Mouse (Mus musculus) kidney, postnatal 36 days (tissue): ENCODE measurements around the gene Aak1.

ENCODE experiments used
- DNase-seq, 2 experiments: peaks; one replicate each; pipeline ENCODE4 v3.0.0; 2021 to 2022; ENCODE audit warnings: mixed read lengths in 2 of 2

The Aak1 gene

GRCm38 (mm10) chr6:86897520-86897919 lies 48.2 kb downstream of the Aak1 start:
- DNase-seq, result no peak

DNA sequence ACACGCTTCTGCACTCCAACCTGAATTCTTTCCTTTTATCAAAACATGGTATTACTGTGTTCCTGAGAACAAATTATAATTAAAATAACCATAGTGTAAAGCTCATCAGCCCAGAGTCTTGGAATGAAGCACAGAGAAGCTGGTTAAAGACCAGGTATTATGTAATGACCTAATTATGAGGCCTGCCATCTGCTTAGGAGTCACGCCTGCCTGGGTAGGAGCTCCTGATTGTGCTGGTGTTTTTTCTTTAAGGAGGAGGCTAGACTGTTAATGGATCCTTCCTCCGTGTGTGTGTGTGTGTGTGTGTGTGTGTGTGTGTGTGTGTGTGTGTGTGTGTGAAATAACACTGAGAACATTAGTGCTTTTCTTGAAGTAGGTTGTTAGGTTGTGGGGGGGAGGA lies 49.7 kb downstream of the Aak1 start:
- DNase-seq, result peak; percentile 25 to 59

DNA sequence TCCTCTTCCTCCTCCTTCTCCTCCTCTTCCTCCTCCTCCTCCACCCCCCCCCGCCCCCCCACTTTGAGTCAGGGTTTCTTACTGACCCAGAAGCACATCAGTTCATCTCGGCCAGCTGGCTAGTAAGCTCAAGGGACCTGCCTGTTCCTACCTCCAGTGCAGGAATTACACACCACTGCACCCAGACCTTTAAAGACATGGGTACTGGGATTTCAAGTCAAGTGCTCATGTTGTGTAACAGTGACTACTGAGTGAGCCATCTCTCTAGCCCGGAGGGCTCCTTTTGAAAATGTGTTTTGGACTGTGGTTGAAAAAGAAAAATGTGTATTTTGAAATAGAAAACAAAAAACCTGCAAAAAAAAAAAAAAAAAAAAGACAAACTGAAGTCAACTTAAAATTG lies 50.6 kb downstream of the Aak1 start:
- DNase-seq, result no peak

- DNase-seq, result no peak
These were observed 51.2 kb downstream of the Aak1 start for GRCm38 (mm10) chr6:86900546-86900945.

DNA sequence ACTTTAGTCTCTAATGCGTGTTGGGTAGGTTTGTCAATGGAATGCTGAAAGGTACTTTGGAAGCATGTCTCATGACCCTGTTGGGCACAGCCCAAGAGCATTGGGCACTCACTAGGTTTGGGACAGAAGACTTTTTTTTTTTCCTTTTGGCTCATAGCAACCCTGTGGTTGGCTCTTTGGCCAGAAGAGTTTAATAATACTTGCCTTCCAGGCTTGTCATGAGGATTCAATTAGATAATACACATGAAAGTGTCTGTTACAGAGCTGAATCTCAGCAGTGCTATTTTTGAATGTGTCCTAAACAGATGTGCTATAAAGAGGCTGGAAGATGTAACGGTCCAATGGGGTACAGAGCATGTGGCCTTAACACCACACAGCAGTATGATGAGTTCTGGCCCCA lies 56.2 kb downstream of the Aak1 start:
- DNase-seq, result peak; percentile 48 to 57

DNA sequence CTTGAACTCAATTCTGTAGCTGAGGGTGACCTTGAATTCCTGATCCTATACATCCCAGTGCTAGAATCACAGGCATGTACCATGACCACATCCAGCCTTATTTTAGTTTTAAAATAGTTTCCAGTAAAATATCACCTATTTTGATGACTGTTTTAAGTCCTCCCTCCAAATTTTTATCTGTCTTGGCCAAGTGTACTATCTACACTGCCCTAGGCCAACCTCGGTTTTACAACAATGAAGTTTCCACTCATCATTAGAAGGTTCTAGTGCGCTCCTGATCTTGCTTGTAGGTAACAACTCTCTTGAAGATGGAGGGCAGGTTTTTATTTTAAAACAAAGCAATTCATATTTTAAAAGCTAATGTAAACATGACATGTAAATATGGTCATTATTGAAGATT lies 57.9 kb downstream of the Aak1 start:
- DNase-seq, result no peak

DNA sequence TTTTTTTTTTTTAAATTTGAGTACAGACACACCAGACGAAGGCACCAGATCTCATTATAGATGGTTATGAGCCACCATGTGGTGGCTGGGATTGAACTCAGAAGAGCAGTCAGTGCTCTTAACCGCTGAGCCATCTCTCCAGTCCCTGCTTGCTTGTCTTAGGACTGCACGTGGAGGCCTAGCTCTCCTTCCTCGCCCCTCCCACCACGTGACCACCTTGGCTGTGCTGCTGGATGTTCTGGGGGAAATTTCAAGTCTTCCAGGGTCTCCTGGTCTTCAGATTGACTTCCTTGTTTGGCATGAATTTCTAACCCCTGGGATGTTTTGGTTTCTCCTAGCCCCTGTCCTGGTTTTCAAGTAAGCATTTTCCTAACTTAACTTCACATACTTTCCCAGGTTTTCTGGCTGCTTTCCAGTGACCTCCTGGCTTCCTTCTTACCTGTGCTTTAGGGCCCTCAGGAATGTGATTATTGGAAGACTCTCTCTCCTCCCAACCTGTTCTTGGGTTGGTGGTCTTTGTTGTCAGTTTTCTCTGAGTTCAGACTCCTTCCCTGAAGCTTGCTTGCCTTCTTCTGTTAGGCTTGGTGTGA lies 59.3 kb downstream of the Aak1 start:
- peak; percentile 42 to 53 for DNase-seq

DNA sequence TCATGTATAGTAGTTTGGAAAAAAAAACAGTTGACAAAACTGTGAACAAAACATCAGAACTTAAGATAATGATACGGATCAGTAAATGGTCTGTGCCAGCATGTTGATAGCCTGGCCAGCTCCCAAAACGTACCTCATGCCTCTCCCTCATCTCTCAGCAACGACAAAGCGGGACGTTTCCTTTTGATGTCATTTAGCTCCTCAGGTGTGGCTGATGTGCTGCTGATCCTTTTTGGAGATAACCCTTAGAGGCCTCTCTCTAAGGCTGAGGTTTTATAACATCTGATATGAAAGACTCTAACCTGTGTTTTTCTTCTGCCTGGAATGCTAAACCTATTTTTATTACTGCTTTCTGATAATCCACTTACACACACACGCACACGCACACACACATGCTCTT lies 60.6 kb downstream of the Aak1 start:
- no peak for DNase-seq

GRCm38 (mm10) chr6:86916157-86916820 lies 67.0 kb downstream of the Aak1 start:
- DNase-seq, result no peak

GRCm38 (mm10) chr6:86917231-86917630 lies 67.9 kb downstream of the Aak1 start:
- peak in 1 of 2 experiments; percentile 30 for DNase-seq

- DNase-seq, result peak; percentile 27 to 50
These were observed 68.9 kb downstream of the Aak1 start for GRCm38 (mm10) chr6:86918058-86918835.

DNA sequence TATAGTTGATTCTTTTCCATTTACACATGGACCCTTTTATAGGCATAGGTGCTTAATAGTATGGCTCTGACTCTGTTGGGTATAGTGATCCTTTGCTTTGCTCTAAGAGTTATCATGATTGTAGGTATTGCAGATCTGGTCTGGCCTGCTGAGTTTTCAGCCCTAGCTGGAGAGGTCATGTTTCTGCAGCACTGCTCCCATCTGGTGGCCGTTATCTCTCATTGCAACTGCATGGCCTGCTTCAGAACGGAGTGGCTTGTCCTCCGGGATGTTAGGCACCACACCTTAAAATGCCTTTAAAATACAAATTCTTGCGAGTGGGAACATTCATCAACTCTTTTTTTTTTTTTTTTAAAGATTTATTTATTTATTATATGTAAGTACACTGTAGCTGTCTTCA lies 72.6 kb downstream of the Aak1 start:
- DNase-seq, result peak; percentile 73 to 78

GRCm38 (mm10) chr6:86924746-86925145 lies 75.4 kb downstream of the Aak1 start:
- DNase-seq, result no peak

DNA sequence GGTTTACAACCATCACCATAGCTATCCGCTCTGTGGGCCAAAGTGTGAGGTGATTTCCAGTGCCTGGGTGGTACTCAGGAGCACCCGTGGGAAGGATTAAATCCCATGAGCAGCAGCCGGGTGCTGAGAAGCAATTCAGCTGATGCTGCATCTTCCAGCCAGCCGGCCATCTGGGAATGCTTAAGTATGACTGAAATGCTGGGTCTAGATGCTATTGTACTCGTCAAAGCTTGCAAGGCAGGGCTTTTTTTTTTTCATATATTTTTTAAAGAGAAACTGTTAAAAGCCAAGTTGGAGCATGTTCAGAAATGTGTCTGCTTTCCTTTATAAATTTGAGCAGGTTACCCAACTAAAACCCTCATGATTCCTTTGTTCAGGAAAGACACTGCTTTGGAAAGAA lies 85.2 kb downstream of the Aak1 start:
- no peak for DNase-seq

- DNase-seq, result no peak
These were observed 90.5 kb downstream of the Aak1 start for GRCm38 (mm10) chr6:86939797-86940196.

- no peak for DNase-seq
These were observed 91.6 kb downstream of the Aak1 start for GRCm38 (mm10) chr6:86940966-86941365.

DNA sequence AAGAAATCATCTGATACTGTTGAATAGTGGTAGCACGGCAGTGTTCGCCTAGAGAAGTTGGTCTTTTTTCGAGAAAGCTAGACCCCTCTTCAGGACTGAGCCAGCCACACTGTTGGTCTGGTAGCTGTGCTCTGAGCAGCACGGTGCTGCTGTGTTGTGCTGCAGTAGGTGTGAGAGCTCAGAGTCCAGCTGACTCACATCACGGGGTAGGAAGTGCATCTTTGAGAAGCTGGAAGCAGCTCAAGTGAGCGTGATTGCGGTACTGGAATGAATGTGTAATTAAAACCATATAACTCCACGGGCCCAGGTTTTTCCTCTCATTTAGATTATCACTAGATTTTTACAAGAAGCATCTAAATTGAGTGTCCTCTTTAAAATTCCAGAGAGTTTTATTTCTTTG lies 97.8 kb downstream of the Aak1 start:
- peak; percentile 36 to 38 for DNase-seq

DNA sequence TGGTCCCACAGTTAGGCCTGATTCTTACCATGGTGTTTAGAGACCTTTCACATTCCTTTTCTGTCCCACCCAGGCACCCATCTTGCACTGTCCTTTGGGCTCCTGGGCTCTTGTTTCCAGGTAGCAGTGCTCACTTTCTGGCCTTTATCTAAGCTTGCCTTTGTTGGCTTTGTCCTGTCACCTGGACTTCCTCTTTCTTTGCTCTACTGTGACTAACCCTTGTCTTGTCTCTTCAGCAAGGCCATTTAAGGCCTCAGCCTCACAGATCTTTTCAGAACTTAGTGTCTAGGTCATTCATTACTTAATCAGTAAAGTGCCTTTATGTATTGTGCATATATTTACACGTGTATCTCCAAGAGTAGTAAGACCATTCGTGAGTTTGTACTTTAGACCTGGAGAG lies 99.4 kb downstream of the Aak1 start:
- no peak for DNase-seq

DNA sequence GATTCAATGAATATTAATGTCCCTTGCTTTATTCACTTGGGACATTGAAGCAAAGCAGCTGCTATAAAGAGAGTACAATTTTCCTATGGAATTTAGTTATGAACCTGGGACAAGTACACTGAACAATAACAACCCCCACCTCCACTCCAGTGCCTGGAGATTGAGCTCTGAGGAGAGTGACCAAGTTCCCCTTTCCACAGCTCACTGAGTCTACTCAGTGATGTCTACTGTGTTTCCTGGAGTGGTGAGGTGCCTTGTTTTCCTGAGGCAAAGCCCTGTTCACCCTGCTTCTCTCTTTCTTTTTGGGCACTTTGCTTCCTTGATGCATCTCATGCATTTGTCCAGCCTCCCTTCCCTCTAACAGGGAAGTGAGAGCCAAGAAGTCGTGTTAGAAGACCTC lies 100.8 kb downstream of the Aak1 start:
- no peak for DNase-seq

DNA sequence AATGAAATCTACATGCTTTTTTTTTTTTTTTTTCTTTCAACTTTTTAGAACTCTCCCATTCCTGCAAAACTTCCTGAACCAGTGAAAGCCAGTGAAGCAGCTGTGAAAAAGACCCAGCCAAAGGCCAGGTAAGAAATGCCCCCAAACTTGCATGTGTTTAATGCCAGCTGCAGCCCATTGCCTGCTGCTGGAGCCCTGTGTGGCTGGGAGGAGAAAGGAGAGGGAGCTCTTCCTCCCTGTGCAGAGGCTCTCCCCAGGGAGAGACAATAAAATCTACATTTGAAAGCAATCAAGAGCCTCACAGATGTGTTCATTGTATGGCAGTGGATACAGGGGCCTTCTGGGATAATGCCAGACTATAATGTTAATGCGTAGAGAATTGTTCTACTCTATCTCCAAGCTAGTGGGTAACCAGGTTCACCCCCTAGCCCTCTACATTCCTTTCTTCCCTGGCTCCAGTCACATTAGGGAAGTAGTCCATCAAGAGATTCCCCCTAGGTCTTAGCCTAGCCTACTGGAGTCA lies 101.5 kb downstream of the Aak1 start:
- DNase-seq, result no peak

DNA sequence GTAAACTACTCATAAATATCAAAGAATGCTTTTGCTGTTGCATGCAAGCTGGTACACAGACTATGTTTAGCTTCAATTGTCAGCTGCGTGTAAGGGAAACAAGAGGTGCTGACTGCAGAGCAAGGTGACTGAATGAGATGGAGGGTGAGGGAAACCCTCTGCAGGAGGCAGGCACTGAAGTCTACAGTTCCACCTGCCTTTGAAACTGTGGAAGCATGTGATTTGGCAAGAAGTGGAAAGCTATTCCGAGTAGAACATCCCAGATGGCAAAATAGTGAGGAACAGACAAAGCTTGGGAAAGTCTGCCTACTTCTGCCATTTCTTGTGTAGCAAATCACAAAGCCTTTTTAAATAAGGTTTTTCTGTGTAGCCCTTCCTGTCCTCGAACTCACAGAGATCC lies 106.4 kb downstream of the Aak1 start:
- DNase-seq, result no peak

- DNase-seq, result no peak
These were observed 106.9 kb downstream of the Aak1 start for GRCm38 (mm10) chr6:86956206-86956605.

DNA sequence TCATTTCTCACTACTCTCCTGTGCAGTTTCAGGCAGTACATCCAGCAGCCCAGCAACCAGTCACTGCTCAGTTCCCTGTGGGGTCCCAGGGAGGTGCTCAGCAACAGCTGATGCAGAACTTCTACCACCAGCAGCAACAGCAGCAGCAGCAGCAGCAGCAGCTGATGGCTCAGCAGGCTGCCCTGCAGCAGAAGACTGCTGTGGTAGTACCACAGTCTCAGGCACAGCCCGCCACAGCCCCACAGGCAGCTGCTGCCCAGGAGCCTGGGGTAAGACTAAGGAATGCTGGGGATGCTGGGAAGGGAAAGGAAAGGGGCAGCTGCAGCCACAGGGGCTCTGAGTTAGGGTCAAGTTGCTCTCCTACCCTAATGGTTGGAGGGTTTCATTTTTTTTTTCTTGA lies 109.7 kb downstream of the Aak1 start:
- no peak for DNase-seq
